Mouse (Mus musculus): Measurements from ENCODE around the gene Tppp. TPM values are rescaled to one million over a fixed set of nuclear protein-coding genes. Genes with fewer than 3 reads are reported as not detected.

The Tppp gene
- polyA plus RNA-seq, 1 experiment from 2014 or later: 2.0 TPM

DNA sequence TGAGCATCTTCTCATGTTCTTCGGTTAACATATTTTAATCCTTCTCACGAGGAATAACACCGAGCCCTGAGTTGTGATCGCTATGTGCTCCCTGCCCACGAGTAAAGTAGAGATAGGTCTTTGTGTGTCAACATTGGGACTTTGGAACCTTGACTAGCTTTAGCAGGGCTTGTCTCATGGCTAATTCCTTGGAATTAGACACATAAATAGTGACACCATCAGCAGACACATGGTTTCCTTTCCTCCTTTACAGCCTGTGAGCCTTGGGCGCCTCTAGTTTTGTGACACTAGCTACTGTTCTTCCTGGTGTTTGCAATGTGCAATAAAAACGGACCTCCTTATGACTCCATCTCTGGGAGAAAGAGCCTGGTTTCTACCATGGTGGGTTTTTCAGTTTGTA is 64.2 kb downstream of the Tppp start:
- no peaks in the 10 kb centered on the region for H3K9me3 ChIP-seq
- H3K4me3 ChIP-seq: no peak overlapping the region
- DNase-seq (ENCODE audit: extremely low spot score, low spot score): no peak
- no peak overlapping the region for H3K27ac ChIP-seq
- no peaks in the 10 kb centered on the region for H3K27me3 ChIP-seq (ENCODE audit: poor library complexity, severe bottlenecking)
- no peaks in the 10 kb centered on the region for H3K36me3 ChIP-seq (replicated peaks)
- 87% methylated on average over 7 of the region's 7 CpGs for WGBS
- no peaks in the 10 kb centered on the region for H3K4me1 ChIP-seq

Other genes starting within 250 kb of the Tppp start
- 15.9 and 16.3 TPM in 2 replicates for gene Nkd2, start 161.8 kb upstream of the Tppp start, polyA plus RNA-seq (2016; fragmentation: Nextera tagmentation; extraction: Ambion mirVana)
- gene Trip13, start 71.6 kb upstream of the Tppp start, polyA plus RNA-seq (2016; fragmentation: Nextera tagmentation; extraction: Ambion mirVana): 78.8 and 83.3 TPM in 2 replicates
- 52.6 and 53.6 TPM in 2 replicates for gene Brd9, start 71.6 kb upstream of the Tppp start, polyA plus RNA-seq (2016; fragmentation: Nextera tagmentation; extraction: Ambion mirVana)
- gene Zdhhc11, start 45.6 kb upstream of the Tppp start, polyA plus RNA-seq (2016; fragmentation: Nextera tagmentation; extraction: Ambion mirVana): not detected in 2 replicates
- 23.7 and 25.7 TPM in 2 replicates for gene Cep72, start 52.9 kb downstream of the Tppp start, polyA plus RNA-seq (2016; fragmentation: Nextera tagmentation; extraction: Ambion mirVana)
- gene Slc9a3, start 112.0 kb downstream of the Tppp start, polyA plus RNA-seq (2016; fragmentation: Nextera tagmentation; extraction: Ambion mirVana): not detected in 2 replicates
- 81.8 and 81.9 TPM in 2 replicates for gene Exoc3, start 199.3 kb downstream of the Tppp start, polyA plus RNA-seq (2016; fragmentation: Nextera tagmentation; extraction: Ambion mirVana)

Measured in forebrain, embryonic 10.5 days (tissue).